Mouse (Mus musculus) bone marrow, adult 2 months (tissue): ENCODE results near the gene Cnnm2.

Source experiments
- CTCF ChIP-seq: fragments of 200-500 bp; IDR thresholded peaks from 2 replicates; pipeline ENCODE4 v1.5.1; 2011; ENCODE audit warnings: low read length, control low read depth; ENCODE audit not compliant: control insufficient read depth, insufficient read depth
- POLR2A ChIP-seq: fragments of 200-500 bp; IDR thresholded peaks from 2 replicates; pipeline ENCODE4 v1.6.1; 2011; ENCODE audit warnings: low read depth, mild to moderate bottlenecking, control low read depth, low read length, borderline replicate concordance; ENCODE audit not compliant: control insufficient read depth

DNA sequence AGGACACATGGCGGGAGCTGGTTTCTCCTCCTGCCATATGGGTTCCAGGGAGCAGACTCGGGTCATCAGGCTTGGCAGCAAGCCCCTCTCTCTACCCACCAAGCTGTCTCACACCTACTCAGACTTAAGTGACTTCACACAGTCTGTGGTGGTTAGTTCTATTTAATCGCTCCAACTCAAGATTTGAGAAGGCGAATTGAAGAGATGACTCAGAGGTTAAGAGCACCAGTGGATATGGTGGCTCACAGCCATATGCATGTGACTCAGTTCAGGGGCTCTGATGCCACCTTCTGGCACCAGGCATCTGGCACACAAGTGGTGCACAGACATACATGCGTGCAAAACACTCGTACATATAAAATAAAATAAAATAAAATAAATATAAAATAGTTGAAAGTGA, 43.4 kb downstream of the Cnnm2 start:
- TF ChIP-seq CTCF (peak; percentile 23; the same call in 1 of the 2 replicates), POLR2A (no peak)
